Mouse (Mus musculus) limb, embryonic 13.5 days (tissue): Measurements from ENCODE around the gene Ubxn10. TPM values are rescaled to one million over a fixed set of nuclear protein-coding genes. Genes with fewer than 3 reads are reported as not detected.

ENCODE experiments used
- ATAC-seq: fragments of 200-750 bp; cut with Nextera tagmentation; 2 replicates; pipeline ENCODE4 v1.8.0; 2017; ENCODE audit warnings: low read depth, moderate number of reproducible peaks, moderate TSS enrichment; ENCODE audit not compliant: low FRiP score
- H3K27ac ChIP-seq: fragments of 300-500 bp; sonication (generic); 2 replicates; pipeline ENCODE4 v1.5.1; 2015; ENCODE audit warnings: inconsistent platforms, mild to moderate bottlenecking, moderate library complexity
- H3K27me3 ChIP-seq: fragments of 300-500 bp; sonication (generic); 2 replicates; pipeline ENCODE4 v1.6.1; 2015; ENCODE audit warnings: mild to moderate bottlenecking, inconsistent platforms
- H3K36me3 ChIP-seq: fragments of 300-500 bp; sonication (generic); 2 replicates; pipeline ENCODE4 v1.6.1; 2015; ENCODE audit warnings: inconsistent platforms, mild to moderate bottlenecking, moderate library complexity
- H3K4me1 ChIP-seq: fragments of 300-500 bp; sonication (generic); 2 replicates; pipeline ENCODE4 v1.6.1; 2015; ENCODE audit warnings: inconsistent platforms
- H3K4me2 ChIP-seq: fragments of 300-500 bp; sonication (generic); replicated peaks from 2 replicates; pipeline ENCODE4 v1.6.1; 2015; ENCODE audit warnings: inconsistent platforms, mild to moderate bottlenecking, moderate library complexity
- H3K4me3 ChIP-seq: fragments of 300-500 bp; sonication (generic); 2 replicates; pipeline ENCODE4 v1.5.1; 2015; ENCODE audit warnings: moderate library complexity, mild to moderate bottlenecking, inconsistent platforms
- H3K9ac ChIP-seq: fragments of 300-500 bp; sonication (generic); 2 replicates; pipeline ENCODE4 v1.6.1; 2015; ENCODE audit warnings: mild to moderate bottlenecking, inconsistent platforms
- H3K9me3 ChIP-seq: fragments of 300-500 bp; sonication (generic); 2 replicates; pipeline ENCODE4 v1.6.1; 2016; ENCODE audit warnings: inconsistent platforms
- WGBS: fragments of 180-500 bp; shearing (Covaris S2); methylation state at CpG from one replicate; pipeline ENCODE4 v1.1.7; 2015; 5-methylcytosine and 5-hydroxymethylcytosine counted together
- polyA plus RNA-seq: library from polyadenylated mRNA; unstranded; fragments of >200 nt; fragmentation: Nextera tagmentation; extraction: Ambion mirVana; gene quantifications from 2 replicates; pipeline ENCODE4 v1.2.1, GENCODE M21; 2015

Gene Ubxn10
- polyA plus RNA-seq, 1 experiment from 2014 or later, result 0.84 TPM

DNA sequence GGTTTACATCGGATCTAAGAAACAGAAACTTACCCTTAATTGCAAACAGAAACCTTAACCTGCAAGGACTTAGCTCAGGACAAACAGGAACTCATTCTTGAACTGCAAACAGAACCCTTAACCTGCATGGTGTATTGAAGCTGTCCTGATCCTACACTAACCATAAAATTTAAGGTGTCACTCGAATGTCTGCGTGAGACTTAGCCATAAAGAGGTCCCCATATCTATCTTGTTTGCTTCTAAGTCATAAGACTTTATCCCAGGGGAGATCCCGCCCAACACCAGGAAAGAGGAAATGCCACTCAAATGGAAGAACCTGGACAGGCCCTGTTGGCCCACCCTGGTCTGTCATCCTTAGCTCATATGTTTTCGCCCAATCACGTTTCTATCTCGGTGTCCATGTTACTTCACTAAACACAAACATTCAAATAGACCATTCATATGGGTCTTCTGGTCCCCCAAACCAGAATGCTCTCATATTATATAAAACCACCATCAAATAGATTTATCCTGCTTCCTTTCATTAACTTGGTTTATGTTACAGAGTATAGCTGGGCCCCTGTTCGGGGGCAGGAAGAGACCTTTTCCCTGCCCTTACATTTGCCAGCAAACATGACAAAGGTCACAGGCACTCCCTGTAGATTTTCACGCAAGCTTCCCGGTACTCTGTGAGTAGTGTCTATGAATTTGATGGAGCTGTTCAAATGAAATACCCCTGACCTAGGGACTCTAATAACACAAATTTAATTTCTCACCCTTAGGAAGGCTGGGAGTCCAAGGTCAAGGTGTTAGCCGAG, 66.7 kb downstream of the Ubxn10 start:
- Histone ChIP-seq H3K9ac (no peak overlapping the region), H3K27ac (no peak overlapping the region), H3K4me2 (no peak overlapping the region), H3K36me3 (no peaks in the 10 kb centered on the region), H3K4me3 (no peak overlapping the region), H3K4me1 (no peaks in the 10 kb centered on the region), H3K27me3 (peaks cover under 1% of the 10 kb centered on the region; the same call in 1 of the 2 replicates), H3K9me3 (no peaks in the 10 kb centered on the region)
- WGBS, result 76% methylated on average over 11 of the region's 11 CpGs
- no peak for ATAC-seq

DNA sequence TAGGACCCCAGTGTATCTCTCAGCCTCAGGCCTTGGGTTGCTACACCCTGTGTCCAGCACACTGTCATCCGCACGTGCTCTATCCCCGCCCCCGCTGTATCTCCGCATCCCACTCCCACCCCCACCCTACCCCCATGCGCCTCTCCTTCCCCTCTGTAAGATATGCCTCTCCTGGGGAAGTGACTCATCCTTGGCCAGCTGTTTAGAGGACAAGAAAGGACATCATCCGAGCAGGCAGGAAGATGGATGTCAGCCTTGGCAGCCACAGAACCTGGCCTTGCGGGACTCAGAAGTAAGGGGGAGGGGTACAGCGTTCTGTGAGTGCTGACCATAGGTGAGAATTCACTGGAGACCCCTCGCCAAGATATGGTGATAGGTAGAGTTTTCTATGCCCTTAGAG, 70.4 kb downstream of the Ubxn10 start:
- H3K27ac ChIP-seq, result no peak overlapping the region
- WGBS, result 71% methylated on average over 10 of the region's 10 CpGs
- no peak overlapping the region for H3K4me3 ChIP-seq
- no peaks in the 10 kb centered on the region for H3K36me3 ChIP-seq
- no peaks in the 10 kb centered on the region for H3K4me1 ChIP-seq
- ATAC-seq, result no peak
- no peak overlapping the region for H3K9ac ChIP-seq
- H3K9me3 ChIP-seq, result no peaks in the 10 kb centered on the region
- H3K27me3 ChIP-seq, result no peaks in the 10 kb centered on the region
- H3K4me2 ChIP-seq, result no peak overlapping the region

DNA sequence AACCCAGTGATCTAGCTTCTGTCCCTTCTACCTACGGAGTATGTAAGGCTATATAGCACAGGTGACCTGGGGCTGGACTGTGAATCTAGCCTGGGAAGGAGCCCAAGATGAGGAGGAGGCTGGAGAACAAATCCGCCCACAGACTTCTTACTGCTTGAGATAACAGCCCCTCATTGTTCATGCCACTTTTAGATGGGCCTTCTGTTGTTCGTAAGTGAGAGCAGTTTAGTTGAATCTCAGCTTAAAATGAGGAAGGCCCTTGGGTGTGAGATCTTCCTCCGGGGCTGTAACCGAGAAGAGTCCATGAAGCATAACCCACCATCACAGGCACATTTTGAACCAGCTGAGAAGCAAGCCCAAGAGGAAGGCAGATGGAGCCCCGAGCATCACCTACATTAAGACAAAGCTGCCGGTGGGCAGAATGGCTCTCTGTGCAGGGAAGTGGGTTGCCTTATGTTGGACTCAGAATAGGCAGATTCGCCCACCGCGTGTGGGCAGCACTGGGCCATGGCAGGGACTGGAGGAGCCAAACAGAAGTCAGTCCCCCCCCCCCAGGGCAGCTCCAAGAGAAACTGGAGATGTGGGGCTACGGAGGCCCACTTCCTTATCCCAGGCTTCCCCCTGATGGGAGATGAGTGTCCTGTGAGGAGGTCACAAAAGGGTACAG, 76.9 kb downstream of the Ubxn10 start:
- no peaks in the 10 kb centered on the region for H3K36me3 ChIP-seq
- H3K27me3 ChIP-seq, result no peaks in the 10 kb centered on the region
- H3K4me3 ChIP-seq, result no peak overlapping the region
- no peak overlapping the region for H3K27ac ChIP-seq
- 80% methylated on average over 11 of the region's 11 CpGs for WGBS
- ATAC-seq, result no peak
- H3K4me1 ChIP-seq, result no peaks in the 10 kb centered on the region
- H3K9me3 ChIP-seq, result no peaks in the 10 kb centered on the region
- H3K9ac ChIP-seq, result no peak overlapping the region
- H3K4me2 ChIP-seq, result no peak overlapping the region

Other genes with a start within 250 kb of the Ubxn10 start
- 0.10 TPM in 1 of 2 replicates, not detected in the other for gene Vwa5b1, start 101.3 kb downstream of the Ubxn10 start, polyA plus RNA-seq
- gene Pla2g2c, start 12.4 kb downstream of the Ubxn10 start, polyA plus RNA-seq, result 0.19 and 0.33 TPM in 2 replicates
- gene Pla2g2f, start 20.5 kb upstream of the Ubxn10 start, polyA plus RNA-seq, result 0.74 and 1.0 TPM in 2 replicates
- gene Pla2g2d, start 38.6 kb upstream of the Ubxn10 start, polyA plus RNA-seq, result 0.13 and 0.14 TPM in 2 replicates
- 0.14 and 0.24 TPM in 2 replicates for gene Pla2g5, start 126.3 kb upstream of the Ubxn10 start, polyA plus RNA-seq
- gene Gm13030, start 136.8 kb upstream of the Ubxn10 start, polyA plus RNA-seq, result not detected in 2 replicates
- gene Pla2g2e, start 140.8 kb upstream of the Ubxn10 start, polyA plus RNA-seq, result not detected in 2 replicates
- gene Otud3, start 176.8 kb upstream of the Ubxn10 start, polyA plus RNA-seq, result 2.9 and 3.1 TPM in 2 replicates
- gene Rnf186, start 229.9 kb upstream of the Ubxn10 start, polyA plus RNA-seq, result 0.27 and 0.45 TPM in 2 replicates
- 3.4 and 3.7 TPM in 2 replicates for gene Tmco4, start 235.7 kb upstream of the Ubxn10 start, polyA plus RNA-seq